Mouse (Mus musculus): ENCODE measurements around the gene Slc43a2. TPM values are rescaled to one million over a fixed set of nuclear protein-coding genes. Genes with fewer than 3 reads are reported as not detected.
A peak's percentile ranks its signal among the peaks of the same experiment; 100 is the strongest.

Slc43a2 gene
- polyA plus RNA-seq, 1 experiment from 2014 or later, result 2.7 TPM

DNA sequence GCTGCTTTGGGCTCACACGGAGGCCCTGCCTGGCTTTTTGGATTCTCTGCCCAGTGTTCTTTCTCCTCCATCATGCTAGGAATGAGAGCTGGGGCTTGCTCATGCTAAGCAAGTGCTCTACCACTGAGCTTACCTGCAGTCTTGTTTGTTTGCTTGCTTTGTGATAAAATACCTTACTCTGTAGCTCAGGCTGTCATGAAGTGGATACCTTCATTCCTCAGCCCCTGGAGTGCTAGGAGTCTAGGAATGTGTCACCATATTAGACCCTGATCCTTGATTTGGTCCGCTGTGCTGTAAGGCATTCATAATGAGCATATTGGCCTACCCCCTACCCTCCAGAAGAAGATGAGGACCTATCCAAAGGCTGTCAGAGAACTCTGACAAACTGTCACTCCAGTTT, 8.7 kb upstream of the Slc43a2 start:
- ATAC-seq (replicated peaks; ENCODE audit: insufficient number of reproducible peaks, low FRiP score, low TSS enrichment), result no peak
- Histone ChIP-seq H3K9me3 (replicated peaks; ENCODE audit: control insufficient read depth, low read length) (no peaks in the 10 kb centered on the region), H3K4me1 (ENCODE audit: control insufficient read depth, insufficient read depth, low read length) (no peaks in the 10 kb centered on the region), H3K4me3 (ENCODE audit: low read depth, low read length) (no peak overlapping the region), H3K9ac (ENCODE audit: low read depth, low read length) (no peak overlapping the region), H3K4me2 (no peak overlapping the region), H3K36me3 (ENCODE audit: control insufficient read depth, insufficient read depth, low read length) (no peaks in the 10 kb centered on the region), H3K27me3 (ENCODE audit: control insufficient read depth, insufficient read depth, low read length) (no peaks in the 10 kb centered on the region), H3K27ac (ENCODE audit: low read depth, low read length) (no peak overlapping the region)
- WGBS (ENCODE audit: insufficient replicate concordance), result 85% methylated on average over 2 of the region's 2 CpGs

DNA sequence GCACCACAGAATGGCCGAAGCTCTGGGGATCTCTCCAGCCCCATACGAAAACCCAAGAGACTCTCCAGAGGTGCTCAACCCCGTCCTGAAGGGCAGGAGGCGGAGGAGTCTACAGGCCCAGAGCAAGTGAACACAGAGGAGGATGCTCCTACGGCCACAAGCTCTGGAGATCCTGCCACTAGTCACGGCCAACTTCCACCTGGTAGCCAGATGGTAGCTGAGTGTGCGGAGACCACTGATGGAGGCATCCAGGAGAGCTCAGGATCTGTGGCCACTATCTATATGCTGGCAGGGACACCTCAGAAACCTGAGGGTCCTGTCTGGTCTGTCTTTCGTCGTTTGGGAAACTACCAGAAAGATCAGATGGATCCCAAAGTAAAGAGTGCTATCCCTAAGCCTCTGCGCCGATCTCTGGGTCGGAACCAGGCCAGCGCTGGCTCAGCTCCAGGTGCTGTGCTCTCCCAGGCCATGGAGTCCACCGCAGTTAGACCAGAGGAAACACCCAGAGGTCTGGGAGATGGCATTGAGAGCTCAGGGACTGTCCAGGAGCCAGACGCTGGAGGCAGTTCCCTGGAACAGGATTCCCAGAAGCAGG, 5.9 kb upstream of the Slc43a2 start:
- no peaks in the 10 kb centered on the region for H3K36me3 ChIP-seq (ENCODE audit: control insufficient read depth, insufficient read depth, low read length)
- 86% methylated on average over 15 of the region's 15 CpGs for WGBS (ENCODE audit: insufficient replicate concordance)

DNA sequence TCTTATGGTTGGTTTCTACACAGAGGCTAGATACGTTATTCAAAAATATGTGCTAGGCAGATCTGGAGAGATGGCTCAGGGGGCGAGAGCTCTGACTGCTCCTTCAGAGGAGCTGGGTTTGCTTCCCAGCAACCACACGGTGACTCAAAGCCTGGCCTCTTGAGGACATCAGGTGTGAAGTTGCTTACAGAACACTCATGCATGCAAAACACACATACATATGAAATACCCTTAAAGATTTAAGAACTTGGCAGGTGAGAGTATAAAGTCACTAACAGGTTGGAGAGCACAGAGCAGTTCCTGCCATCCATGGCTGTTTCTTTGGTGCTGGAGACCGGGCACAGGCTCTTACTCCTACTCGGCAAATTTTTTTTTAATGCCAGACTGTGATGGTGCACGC, 4.6 kb upstream of the Slc43a2 start:
- 80% methylated on average over 6 of the region's 6 CpGs for WGBS (ENCODE audit: insufficient replicate concordance)
- no peaks in the 10 kb centered on the region for H3K36me3 ChIP-seq (ENCODE audit: control insufficient read depth, insufficient read depth, low read length)
- no peaks in the 10 kb centered on the region for H3K9me3 ChIP-seq (replicated peaks; ENCODE audit: control insufficient read depth, low read length)
- ATAC-seq (replicated peaks; ENCODE audit: insufficient number of reproducible peaks, low FRiP score, low TSS enrichment), result no peak
- no peaks in the 10 kb centered on the region for H3K27me3 ChIP-seq (ENCODE audit: control insufficient read depth, insufficient read depth, low read length)
- H3K9ac ChIP-seq (ENCODE audit: low read depth, low read length), result no peak overlapping the region
- H3K4me2 ChIP-seq, result no peak overlapping the region
- no peaks in the 10 kb centered on the region for H3K4me1 ChIP-seq (ENCODE audit: control insufficient read depth, insufficient read depth, low read length)
- no peak overlapping the region for H3K4me3 ChIP-seq (ENCODE audit: low read depth, low read length)
- no peak overlapping the region for H3K27ac ChIP-seq (ENCODE audit: low read depth, low read length)

More for the DNA sequence above, 5.9 kb upstream of the Slc43a2 start:
- H3K27me3 ChIP-seq (ENCODE audit: control insufficient read depth, insufficient read depth, low read length), result no peaks in the 10 kb centered on the region
- H3K4me1 ChIP-seq (ENCODE audit: control insufficient read depth, insufficient read depth, low read length), result no peaks in the 10 kb centered on the region
- H3K9me3 ChIP-seq (replicated peaks; ENCODE audit: control insufficient read depth, low read length), result no peaks in the 10 kb centered on the region
- H3K4me2 ChIP-seq, result no peak overlapping the region
- no peak overlapping the region for H3K27ac ChIP-seq (ENCODE audit: low read depth, low read length)
- ATAC-seq (replicated peaks; ENCODE audit: insufficient number of reproducible peaks, low FRiP score, low TSS enrichment), result no peak
- H3K4me3 ChIP-seq (ENCODE audit: low read depth, low read length), result no peak overlapping the region
- no peak overlapping the region for H3K9ac ChIP-seq (ENCODE audit: low read depth, low read length)

DNA sequence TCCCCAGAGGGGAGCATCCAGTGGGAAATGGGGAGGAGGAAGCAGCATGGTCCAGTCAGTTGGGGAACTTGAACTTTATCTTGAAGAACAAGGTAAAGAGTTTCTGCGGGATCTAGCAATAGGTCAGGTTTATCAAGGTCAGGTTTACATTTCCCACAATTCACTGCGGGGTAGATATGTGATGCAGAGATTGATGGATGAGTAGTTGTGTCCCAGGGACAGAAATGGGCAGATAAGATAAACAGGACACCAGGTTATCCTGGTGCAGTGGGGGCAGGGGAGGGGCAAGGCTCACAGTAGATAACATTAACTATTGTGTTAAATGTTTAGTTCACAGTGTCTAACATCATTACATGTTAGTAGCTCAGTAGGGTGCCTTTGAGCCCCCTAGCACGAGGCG, 1.7 kb upstream of the Slc43a2 start:
- Histone ChIP-seq H3K27ac (ENCODE audit: low read depth, low read length) (no peak overlapping the region), H3K4me1 (ENCODE audit: control insufficient read depth, insufficient read depth, low read length) (peaks cover 7% of the 10 kb centered on the region), H3K36me3 (ENCODE audit: control insufficient read depth, insufficient read depth, low read length) (no peaks in the 10 kb centered on the region), H3K9ac (ENCODE audit: low read depth, low read length) (no peak overlapping the region), H3K4me3 (ENCODE audit: low read depth, low read length) (no peak overlapping the region), H3K4me2 (no peak overlapping the region), H3K27me3 (ENCODE audit: control insufficient read depth, insufficient read depth, low read length) (0 out of 2 replicates have a peak, but pooled peaks cover 4% of the 10 kb centered on the region), H3K9me3 (replicated peaks; ENCODE audit: control insufficient read depth, low read length) (no peaks in the 10 kb centered on the region)
- no peak for ATAC-seq (replicated peaks; ENCODE audit: insufficient number of reproducible peaks, low FRiP score, low TSS enrichment)
- WGBS (ENCODE audit: insufficient replicate concordance), result 44% methylated on average over 4 of the region's 4 CpGs

DNA sequence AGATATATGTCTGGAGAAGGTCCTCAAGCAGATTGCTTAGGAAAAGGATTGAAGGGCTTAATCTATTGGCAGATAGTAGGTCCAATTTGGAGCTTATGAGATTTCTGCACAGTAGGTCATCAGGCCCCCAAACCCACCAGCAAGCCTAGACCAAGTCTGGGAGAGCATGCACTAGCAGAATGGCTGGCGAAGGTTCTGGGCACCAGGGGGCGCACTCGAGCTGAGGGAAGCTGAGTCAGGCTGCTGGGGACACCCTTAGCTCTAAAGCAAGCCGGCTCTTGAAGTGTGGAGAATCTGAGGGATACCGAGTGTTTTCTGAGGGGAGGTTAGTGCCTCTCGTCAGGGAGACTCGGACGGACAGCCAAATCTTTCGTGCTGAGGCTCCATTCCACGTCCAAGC, 1.2 kb upstream of the Slc43a2 start:
- ATAC-seq (replicated peaks; ENCODE audit: insufficient number of reproducible peaks, low FRiP score, low TSS enrichment), result no peak
- Histone ChIP-seq H3K27ac (ENCODE audit: low read depth, low read length) (no peak overlapping the region), H3K4me2 (peak overlapping the region; percentile 100), H3K36me3 (ENCODE audit: control insufficient read depth, insufficient read depth, low read length) (no peaks in the 10 kb centered on the region), H3K9me3 (replicated peaks; ENCODE audit: control insufficient read depth, low read length) (no peaks in the 10 kb centered on the region), H3K4me1 (ENCODE audit: control insufficient read depth, insufficient read depth, low read length) (peaks cover 12% of the 10 kb centered on the region), H3K27me3 (ENCODE audit: control insufficient read depth, insufficient read depth, low read length) (0 out of 2 replicates have a peak, but pooled peaks cover 4% of the 10 kb centered on the region), H3K4me3 (ENCODE audit: low read depth, low read length) (peak overlapping the region; percentile 73), H3K9ac (ENCODE audit: low read depth, low read length) (peak overlapping the region; percentile 86)
- WGBS (ENCODE audit: insufficient replicate concordance), result under 1% methylated on average over 10 of the region's 10 CpGs

DNA sequence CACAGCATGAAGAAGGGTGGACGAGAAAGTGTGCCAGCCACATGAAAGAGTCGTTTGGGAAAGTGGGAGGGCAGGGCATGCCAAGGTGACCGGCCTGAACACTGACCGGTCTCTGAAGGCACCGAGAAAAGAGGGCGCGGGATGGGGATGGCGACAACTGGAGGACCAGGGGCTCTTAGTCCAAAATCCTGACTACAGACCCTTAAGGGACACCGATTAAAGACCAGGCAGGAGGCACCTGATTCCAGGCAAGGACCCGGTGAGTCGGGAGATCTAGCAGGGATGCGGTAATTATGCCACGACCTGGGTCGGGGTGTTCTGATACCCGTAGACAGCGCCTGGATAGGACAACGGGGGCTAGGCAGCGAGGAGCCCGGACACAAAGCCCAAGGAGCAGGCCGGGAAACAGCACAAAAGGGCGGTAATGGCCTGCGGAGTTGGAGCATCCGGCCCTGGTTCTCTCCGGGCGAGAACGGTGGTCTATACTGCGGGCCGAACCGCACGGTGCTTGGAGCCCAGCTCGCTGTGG, 585 bp upstream of the Slc43a2 start:
- H3K4me1 ChIP-seq (ENCODE audit: control insufficient read depth, insufficient read depth, low read length), result peaks cover 12% of the 10 kb centered on the region
- peak overlapping the region; percentile 57; the same call in 1 of the 2 replicates for H3K27ac ChIP-seq (ENCODE audit: low read depth, low read length)
- peak overlapping the region; percentile 100 for H3K4me2 ChIP-seq
- no peaks in the 10 kb centered on the region for H3K36me3 ChIP-seq (ENCODE audit: control insufficient read depth, insufficient read depth, low read length)
- peak overlapping the region; percentile 73 for H3K4me3 ChIP-seq (ENCODE audit: low read depth, low read length)
- no peaks in the 10 kb centered on the region for H3K9me3 ChIP-seq (replicated peaks; ENCODE audit: control insufficient read depth, low read length)
- ATAC-seq (replicated peaks; ENCODE audit: insufficient number of reproducible peaks, low FRiP score, low TSS enrichment), result peak; percentile 8; the same call in 1 of the 2 replicates
- H3K27me3 ChIP-seq (ENCODE audit: control insufficient read depth, insufficient read depth, low read length), result 0 out of 2 replicates have a peak, but pooled peaks cover 4% of the 10 kb centered on the region
- WGBS (ENCODE audit: insufficient replicate concordance), result under 1% methylated on average over 30 of the region's 31 CpGs
- H3K9ac ChIP-seq (ENCODE audit: low read depth, low read length), result peak overlapping the region; percentile 86

DNA sequence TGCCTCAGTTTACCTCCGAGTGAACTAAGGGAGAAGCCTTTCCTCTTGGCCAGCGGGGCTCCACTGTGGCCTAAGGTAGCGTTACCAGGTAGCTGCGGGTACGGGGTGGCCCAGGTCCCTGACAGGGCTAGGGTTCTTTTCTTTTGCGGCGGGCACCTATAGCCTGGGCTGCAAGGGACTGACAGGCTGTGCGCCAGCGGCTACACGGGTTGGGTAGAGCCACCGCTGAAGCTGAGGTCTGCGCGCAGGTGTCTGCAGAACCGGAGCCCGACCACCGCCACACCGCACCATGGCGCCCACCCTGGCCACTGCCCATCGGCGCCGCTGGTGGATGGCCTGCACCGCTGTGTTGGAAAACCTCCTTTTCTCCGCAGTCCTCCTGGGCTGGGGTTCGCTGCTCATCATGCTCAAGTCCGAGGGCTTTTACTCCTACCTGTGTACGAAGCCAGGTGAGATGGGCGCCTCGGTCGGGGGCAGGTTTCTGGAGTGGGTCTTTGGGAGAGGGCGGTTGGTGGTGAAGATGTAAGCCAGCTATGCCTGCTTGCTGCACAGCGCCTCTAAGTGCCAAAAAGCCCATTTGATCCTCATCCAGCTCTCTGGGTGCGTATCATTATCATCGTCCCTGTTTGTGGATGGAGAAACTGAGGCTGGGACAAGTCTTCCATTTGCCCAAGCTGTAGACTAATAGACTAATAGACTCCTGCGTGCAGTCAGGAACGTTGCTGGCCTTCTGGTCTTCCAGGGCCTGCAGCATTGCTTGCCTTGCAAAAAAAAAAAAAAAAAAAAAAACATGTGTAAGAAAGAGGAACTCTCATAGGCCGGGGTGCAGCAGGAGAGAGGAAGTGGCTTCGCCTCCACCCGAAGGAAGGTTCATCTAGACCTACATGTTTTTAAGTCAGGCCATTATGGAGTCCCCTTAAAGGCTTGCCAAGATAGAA, 1.1 kb downstream of the Slc43a2 start:
- H3K36me3 ChIP-seq (ENCODE audit: control insufficient read depth, insufficient read depth, low read length), result no peaks in the 10 kb centered on the region
- peak overlapping the region; percentile 73 for H3K4me3 ChIP-seq (ENCODE audit: low read depth, low read length)
- WGBS (ENCODE audit: insufficient replicate concordance), result 14% methylated on average over 38 of the region's 38 CpGs
- no peak overlapping the region for H3K27ac ChIP-seq (ENCODE audit: low read depth, low read length)
- peaks cover 15% of the 10 kb centered on the region for H3K4me1 ChIP-seq (ENCODE audit: control insufficient read depth, insufficient read depth, low read length)
- H3K27me3 ChIP-seq (ENCODE audit: control insufficient read depth, insufficient read depth, low read length), result 0 out of 2 replicates have a peak, but pooled peaks cover 4% of the 10 kb centered on the region
- ATAC-seq (replicated peaks; ENCODE audit: insufficient number of reproducible peaks, low FRiP score, low TSS enrichment), result peak; percentile 19; the same call in 1 of the 2 replicates
- no peaks in the 10 kb centered on the region for H3K9me3 ChIP-seq (replicated peaks; ENCODE audit: control insufficient read depth, low read length)
- peak overlapping the region; percentile 86 for H3K9ac ChIP-seq (ENCODE audit: low read depth, low read length)
- peak overlapping the region; percentile 100 for H3K4me2 ChIP-seq

DNA sequence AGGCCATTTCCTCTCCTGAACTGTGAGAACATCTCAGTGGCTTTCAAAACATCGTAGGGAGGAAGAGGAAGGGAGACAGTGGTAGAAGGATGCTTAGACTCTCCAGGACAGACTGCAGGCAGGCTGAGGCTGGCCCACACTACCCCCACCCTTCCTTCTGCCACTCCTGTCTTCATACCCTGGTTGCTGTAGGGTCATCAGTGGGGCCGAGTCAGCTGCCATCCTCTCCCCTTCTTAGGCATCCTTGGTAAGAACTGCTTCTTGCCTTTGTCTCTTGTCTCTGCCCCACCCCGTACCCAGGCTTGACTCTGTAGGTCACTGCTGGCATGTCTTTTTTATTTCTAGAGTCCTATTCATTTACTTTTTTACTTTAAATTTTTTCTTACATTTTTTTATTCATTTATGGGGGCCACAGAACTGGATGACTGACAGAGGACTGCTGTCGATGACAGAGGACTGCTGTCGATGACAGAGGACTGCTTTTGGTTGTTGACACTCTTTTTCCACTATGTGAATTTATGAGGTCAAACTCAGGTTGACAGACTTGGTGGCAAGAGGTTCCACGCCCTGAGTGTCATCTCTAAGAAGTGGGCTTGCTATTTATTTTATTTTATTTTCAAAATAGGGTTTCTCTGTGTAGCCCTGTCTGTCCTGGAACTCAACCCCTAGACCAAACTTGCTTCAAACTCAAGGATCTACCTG, 2.0 kb downstream of the Slc43a2 start:
- Histone ChIP-seq H3K27me3 (ENCODE audit: control insufficient read depth, insufficient read depth, low read length) (0 out of 2 replicates have a peak, but pooled peaks cover 4% of the 10 kb centered on the region), H3K4me1 (ENCODE audit: control insufficient read depth, insufficient read depth, low read length) (peaks cover 23% of the 10 kb centered on the region), H3K9ac (ENCODE audit: low read depth, low read length) (no peak overlapping the region), H3K4me2 (peak overlapping the region; percentile 19; the same call in 1 of the 2 replicates), H3K27ac (ENCODE audit: low read depth, low read length) (no peak overlapping the region), H3K36me3 (ENCODE audit: control insufficient read depth, insufficient read depth, low read length) (no peaks in the 10 kb centered on the region), H3K9me3 (replicated peaks; ENCODE audit: control insufficient read depth, low read length) (no peaks in the 10 kb centered on the region), H3K4me3 (ENCODE audit: low read depth, low read length) (no peak overlapping the region)
- no peak for ATAC-seq (replicated peaks; ENCODE audit: insufficient number of reproducible peaks, low FRiP score, low TSS enrichment)
- WGBS (ENCODE audit: insufficient replicate concordance), result 72% methylated on average over 6 of the region's 6 CpGs

Data from heart, embryonic 11.5 days (tissue).